Mouse (Mus musculus): ENCODE results near the gene Mlh1. TPM values are rescaled to one million over a fixed set of nuclear protein-coding genes. Genes with fewer than 3 reads are reported as not detected.

Gene Mlh1
- polyA plus RNA-seq, 1 experiment from 2014 or later, result 47.4 TPM

GRCm38 (mm10) chr9:111245546-111245945 is 26.0 kb downstream of the Mlh1 start:
- H3K4me3 ChIP-seq, result no peak overlapping the region
- no peaks in the 10 kb centered on the region for H3K9me3 ChIP-seq
- no peak overlapping the region for H3K4me2 ChIP-seq (replicated peaks)
- H3K9ac ChIP-seq (replicated peaks), result no peak overlapping the region
- H3K4me1 ChIP-seq, result no peaks in the 10 kb centered on the region
- ATAC-seq (ENCODE audit: low FRiP score, low read depth), result no peak
- H3K27ac ChIP-seq (replicated peaks), result no peak overlapping the region
- peaks cover 68% of the 10 kb centered on the region for H3K36me3 ChIP-seq
- WGBS, result 86% methylated on average over 6 of the region's 6 CpGs
- H3K27me3 ChIP-seq, result no peaks in the 10 kb centered on the region

GRCm38 (mm10) chr9:111243384-111243783 is 28.2 kb downstream of the Mlh1 start:
- no peak overlapping the region for H3K4me2 ChIP-seq (replicated peaks)
- no peak overlapping the region for H3K9ac ChIP-seq (replicated peaks)
- H3K4me1 ChIP-seq, result no peaks in the 10 kb centered on the region
- no peak overlapping the region for H3K27ac ChIP-seq (replicated peaks)
- H3K36me3 ChIP-seq, result peaks cover 69% of the 10 kb centered on the region
- no peak overlapping the region for H3K4me3 ChIP-seq
- no peaks in the 10 kb centered on the region for H3K9me3 ChIP-seq
- no peak for ATAC-seq (ENCODE audit: low FRiP score, low read depth)
- WGBS, result 90% methylated on average over 6 of the region's 6 CpGs
- H3K27me3 ChIP-seq, result no peaks in the 10 kb centered on the region

GRCm38 (mm10) chr9:111239821-111240220 is 31.8 kb downstream of the Mlh1 start:
- H3K4me1 ChIP-seq, result no peaks in the 10 kb centered on the region
- H3K27me3 ChIP-seq, result no peaks in the 10 kb centered on the region
- 69% methylated on average over 4 of the region's 4 CpGs for WGBS
- no peak overlapping the region for H3K9ac ChIP-seq (replicated peaks)
- H3K27ac ChIP-seq (replicated peaks), result no peak overlapping the region
- no peak overlapping the region for H3K4me3 ChIP-seq
- no peak overlapping the region for H3K4me2 ChIP-seq (replicated peaks)
- peaks cover 74% of the 10 kb centered on the region for H3K36me3 ChIP-seq
- ATAC-seq (ENCODE audit: low FRiP score, low read depth), result no peak
- no peaks in the 10 kb centered on the region for H3K9me3 ChIP-seq

- Histone ChIP-seq H3K27ac (replicated peaks) (no peak overlapping the region), H3K9ac (replicated peaks) (no peak overlapping the region), H3K27me3 (no peaks in the 10 kb centered on the region), H3K4me1 (no peaks in the 10 kb centered on the region), H3K4me2 (replicated peaks) (no peak overlapping the region), H3K9me3 (no peaks in the 10 kb centered on the region), H3K4me3 (no peak overlapping the region), H3K36me3 (peaks cover 82% of the 10 kb centered on the region)
- ATAC-seq (ENCODE audit: low FRiP score, low read depth), result no peak
These were observed 33.9 kb downstream of the Mlh1 start for GRCm38 (mm10) chr9:111237726-111238125.

GRCm38 (mm10) chr9:111234701-111235100 is 36.9 kb downstream of the Mlh1 start:
- H3K27ac ChIP-seq (replicated peaks), result no peak overlapping the region
- H3K4me1 ChIP-seq, result no peaks in the 10 kb centered on the region
- no peak overlapping the region for H3K4me2 ChIP-seq (replicated peaks)
- no peak overlapping the region for H3K9ac ChIP-seq (replicated peaks)
- H3K27me3 ChIP-seq, result no peaks in the 10 kb centered on the region
- no peak overlapping the region for H3K4me3 ChIP-seq
- H3K36me3 ChIP-seq, result peaks cover 82% of the 10 kb centered on the region
- WGBS, result 94% methylated on average over 9 of the region's 9 CpGs
- H3K9me3 ChIP-seq, result no peaks in the 10 kb centered on the region
- no peak for ATAC-seq (ENCODE audit: low FRiP score, low read depth)

- 94% methylated on average over 5 of the region's 5 CpGs for WGBS
- H3K9ac ChIP-seq (replicated peaks), result no peak overlapping the region
- peaks cover 85% of the 10 kb centered on the region for H3K36me3 ChIP-seq
- no peak overlapping the region for H3K27ac ChIP-seq (replicated peaks)
- no peak overlapping the region for H3K4me3 ChIP-seq
- no peak for ATAC-seq (ENCODE audit: low FRiP score, low read depth)
- H3K4me1 ChIP-seq, result no peaks in the 10 kb centered on the region
- H3K9me3 ChIP-seq, result no peaks in the 10 kb centered on the region
- no peaks in the 10 kb centered on the region for H3K27me3 ChIP-seq
- no peak overlapping the region for H3K4me2 ChIP-seq (replicated peaks)
These were observed 43.1 kb downstream of the Mlh1 start for GRCm38 (mm10) chr9:111228446-111228845.

GRCm38 (mm10) chr9:111223406-111223805 is 48.2 kb downstream of the Mlh1 start:
- no peaks in the 10 kb centered on the region for H3K9me3 ChIP-seq
- ATAC-seq (ENCODE audit: low FRiP score, low read depth), result no peak
- no peak overlapping the region for H3K27ac ChIP-seq (replicated peaks)
- peaks cover 83% of the 10 kb centered on the region for H3K36me3 ChIP-seq
- 86% methylated on average over 5 of the region's 5 CpGs for WGBS
- H3K9ac ChIP-seq (replicated peaks), result no peak overlapping the region
- no peaks in the 10 kb centered on the region for H3K4me1 ChIP-seq
- no peaks in the 10 kb centered on the region for H3K27me3 ChIP-seq
- no peak overlapping the region for H3K4me3 ChIP-seq
- H3K4me2 ChIP-seq (replicated peaks), result no peak overlapping the region

- Histone ChIP-seq H3K4me1 (no peaks in the 10 kb centered on the region), H3K4me2 (replicated peaks) (no peak overlapping the region), H3K9me3 (no peaks in the 10 kb centered on the region), H3K36me3 (peaks cover 67% of the 10 kb centered on the region), H3K27ac (replicated peaks) (no peak overlapping the region), H3K9ac (replicated peaks) (no peak overlapping the region), H3K4me3 (no peak overlapping the region), H3K27me3 (no peaks in the 10 kb centered on the region)
- WGBS, result 82% methylated on average over 1 of the region's 1 CpGs
- no peak for ATAC-seq (ENCODE audit: low FRiP score, low read depth)
These were observed 50.0 kb downstream of the Mlh1 start for GRCm38 (mm10) chr9:111221580-111221979.

- H3K36me3 ChIP-seq, result peaks cover 67% of the 10 kb centered on the region
- H3K27ac ChIP-seq (replicated peaks), result no peak overlapping the region
- no peak overlapping the region for H3K9ac ChIP-seq (replicated peaks)
- no peak for ATAC-seq (ENCODE audit: low FRiP score, low read depth)
- no peaks in the 10 kb centered on the region for H3K4me1 ChIP-seq
- no peak overlapping the region for H3K4me3 ChIP-seq
- H3K9me3 ChIP-seq, result no peaks in the 10 kb centered on the region
- 90% methylated on average over 5 of the region's 5 CpGs for WGBS
- no peaks in the 10 kb centered on the region for H3K27me3 ChIP-seq
- no peak overlapping the region for H3K4me2 ChIP-seq (replicated peaks)
These were observed 51.0 kb downstream of the Mlh1 start for GRCm38 (mm10) chr9:111220551-111221080.

- ATAC-seq (ENCODE audit: low FRiP score, low read depth), result no peak
- Histone ChIP-seq H3K4me2 (replicated peaks) (no peak overlapping the region), H3K9me3 (no peaks in the 10 kb centered on the region), H3K4me1 (no peaks in the 10 kb centered on the region), H3K27me3 (no peaks in the 10 kb centered on the region), H3K27ac (replicated peaks) (no peak overlapping the region), H3K36me3 (peaks cover 49% of the 10 kb centered on the region), H3K9ac (replicated peaks) (no peak overlapping the region), H3K4me3 (no peak overlapping the region)
These were observed 55.2 kb downstream of the Mlh1 start for GRCm38 (mm10) chr9:111216424-111216823.

GRCm38 (mm10) chr9:111213501-111213900 is 58.1 kb downstream of the Mlh1 start:
- H3K4me1 ChIP-seq, result no peaks in the 10 kb centered on the region
- 73% methylated on average over 6 of the region's 6 CpGs for WGBS
- no peak for ATAC-seq (ENCODE audit: low FRiP score, low read depth)
- peaks cover 33% of the 10 kb centered on the region for H3K36me3 ChIP-seq
- no peaks in the 10 kb centered on the region for H3K27me3 ChIP-seq
- no peak overlapping the region for H3K4me3 ChIP-seq
- H3K27ac ChIP-seq (replicated peaks), result no peak overlapping the region
- no peak overlapping the region for H3K4me2 ChIP-seq (replicated peaks)
- no peak overlapping the region for H3K9ac ChIP-seq (replicated peaks)
- H3K9me3 ChIP-seq, result no peaks in the 10 kb centered on the region

- Histone ChIP-seq H3K27ac (replicated peaks) (no peak overlapping the region), H3K9me3 (no peaks in the 10 kb centered on the region), H3K4me1 (no peaks in the 10 kb centered on the region), H3K9ac (replicated peaks) (no peak overlapping the region), H3K36me3 (peaks cover 36% of the 10 kb centered on the region), H3K4me2 (replicated peaks) (no peak overlapping the region), H3K4me3 (no peak overlapping the region), H3K27me3 (no peaks in the 10 kb centered on the region)
- 85% methylated on average over 10 of the region's 10 CpGs for WGBS
- no peak for ATAC-seq (ENCODE audit: low FRiP score, low read depth)
These were observed 60.2 kb downstream of the Mlh1 start for GRCm38 (mm10) chr9:111211122-111212041.
